Mouse (Mus musculus): ENCODE data around the gene Clmn. TPM values are rescaled to one million over a fixed set of nuclear protein-coding genes. Genes with fewer than 3 reads are reported as not detected.

Clmn gene
- total and polyA plus RNA-seq, 2 experiments from 2014 or later, result 0.31 TPM

GRCm38 (mm10) chr12:104827721-104828120, 37.2 kb downstream of the Clmn start:
- Histone ChIP-seq H3K27ac (ENCODE audit: low read depth) (no peak overlapping the region), H3K9me3 (replicated peaks; ENCODE audit: control insufficient read depth, low read length) (no peaks in the 10 kb centered on the region), H3K4me2 (ENCODE audit: low read depth, low read length) (no peak overlapping the region), H3K36me3 (replicated peaks; ENCODE audit: control insufficient read depth, insufficient read depth, low read length) (no peaks in the 10 kb centered on the region), H3K4me1 (ENCODE audit: control insufficient read depth, insufficient read depth) (peaks cover 28% of the 10 kb centered on the region), H3K27me3 (ENCODE audit: control insufficient read depth, insufficient read depth, low read length) (no peaks in the 10 kb centered on the region), H3K4me3 (ENCODE audit: low read depth, low read length) (no peak overlapping the region), H3K9ac (replicated peaks; ENCODE audit: low read depth, low read length) (no peak overlapping the region)
- TF ChIP-seq EP300 (IDR thresholded peaks at IDR 0.05; ENCODE audit: low read depth) (no peak), CTCF (IDR thresholded peaks at IDR 0.05; ENCODE audit: low read depth) (no peak)
- DNase-seq (ENCODE audit: low spot score) (no peak), ATAC-seq (ENCODE audit: insufficient read depth, low read depth) (no peak)
- 55% methylated on average over 6 of the region's 6 CpGs for WGBS

- Histone ChIP-seq H3K27ac (ENCODE audit: low read depth) (0 out of 2 replicates have a peak overlapping the region, but pooled peaks have one; percentile 9), H3K4me1 (ENCODE audit: control insufficient read depth, insufficient read depth) (peaks cover 28% of the 10 kb centered on the region), H3K27me3 (ENCODE audit: control insufficient read depth, insufficient read depth, low read length) (no peaks in the 10 kb centered on the region), H3K4me3 (ENCODE audit: low read depth, low read length) (no peak overlapping the region), H3K36me3 (replicated peaks; ENCODE audit: control insufficient read depth, insufficient read depth, low read length) (no peaks in the 10 kb centered on the region), H3K9me3 (replicated peaks; ENCODE audit: control insufficient read depth, low read length) (no peaks in the 10 kb centered on the region), H3K9ac (replicated peaks; ENCODE audit: low read depth, low read length) (no peak overlapping the region), H3K4me2 (ENCODE audit: low read depth, low read length) (no peak overlapping the region)
- DNase-seq (ENCODE audit: low spot score), result no peak
- WGBS, result 21% methylated on average over 6 of the region's 6 CpGs
- peak; percentile 7 for ATAC-seq (ENCODE audit: insufficient read depth, low read depth)
- no peak for TF ChIP-seq CTCF (IDR thresholded peaks at IDR 0.05; ENCODE audit: low read depth)
- TF ChIP-seq EP300 (IDR thresholded peaks at IDR 0.05; ENCODE audit: low read depth), result no peak
Observed at GRCm38 (mm10) chr12:104824907-104825267, 40.0 kb downstream of the Clmn start.

- 44% methylated on average over 12 of the region's 12 CpGs for WGBS
- Histone ChIP-seq H3K27ac (ENCODE audit: low read depth) (peak overlapping the region; percentile 22), H3K36me3 (replicated peaks; ENCODE audit: control insufficient read depth, insufficient read depth, low read length) (no peaks in the 10 kb centered on the region), H3K4me2 (ENCODE audit: low read depth, low read length) (no peak overlapping the region), H3K9ac (replicated peaks; ENCODE audit: low read depth, low read length) (no peak overlapping the region), H3K27me3 (ENCODE audit: control insufficient read depth, insufficient read depth, low read length) (no peaks in the 10 kb centered on the region), H3K4me3 (ENCODE audit: low read depth, low read length) (no peak overlapping the region), H3K4me1 (ENCODE audit: control insufficient read depth, insufficient read depth) (peaks cover 28% of the 10 kb centered on the region), H3K9me3 (replicated peaks; ENCODE audit: control insufficient read depth, low read length) (no peaks in the 10 kb centered on the region)
- DNase-seq (ENCODE audit: low spot score), result peak; percentile 87
- ATAC-seq (ENCODE audit: insufficient read depth, low read depth), result peak; percentile 89
- no peak for TF ChIP-seq CTCF (IDR thresholded peaks at IDR 0.05; ENCODE audit: low read depth)
- TF ChIP-seq EP300 (IDR thresholded peaks at IDR 0.05; ENCODE audit: low read depth), result peak; percentile 40; the same call in 1 of the 2 replicates
Observed at GRCm38 (mm10) chr12:104824244-104824906, 40.5 kb downstream of the Clmn start.

- DNase-seq (ENCODE audit: low spot score) (no peak), ATAC-seq (ENCODE audit: insufficient read depth, low read depth) (no peak)
- no peaks in the 10 kb centered on the region for H3K36me3 ChIP-seq (replicated peaks; ENCODE audit: control insufficient read depth, insufficient read depth, low read length)
- H3K9me3 ChIP-seq (replicated peaks; ENCODE audit: control insufficient read depth, low read length), result no peaks in the 10 kb centered on the region
- H3K9ac ChIP-seq (replicated peaks; ENCODE audit: low read depth, low read length), result no peak overlapping the region
- TF ChIP-seq EP300 (IDR thresholded peaks at IDR 0.05; ENCODE audit: low read depth) (no peak), CTCF (IDR thresholded peaks at IDR 0.05; ENCODE audit: low read depth) (no peak)
- H3K4me1 ChIP-seq (ENCODE audit: control insufficient read depth, insufficient read depth), result peaks cover 33% of the 10 kb centered on the region
- no peak overlapping the region for H3K4me3 ChIP-seq (ENCODE audit: low read depth, low read length)
- H3K4me2 ChIP-seq (ENCODE audit: low read depth, low read length), result no peak overlapping the region
- H3K27me3 ChIP-seq (ENCODE audit: control insufficient read depth, insufficient read depth, low read length), result no peaks in the 10 kb centered on the region
- H3K27ac ChIP-seq (ENCODE audit: low read depth), result no peak overlapping the region
- 77% methylated on average over 7 of the region's 7 CpGs for WGBS
Observed at GRCm38 (mm10) chr12:104823722-104824121, 41.2 kb downstream of the Clmn start.

- Histone ChIP-seq H3K4me2 (ENCODE audit: low read depth, low read length) (no peak overlapping the region), H3K4me1 (ENCODE audit: control insufficient read depth, insufficient read depth) (peaks cover 39% of the 10 kb centered on the region)
- no peak for ATAC-seq (ENCODE audit: insufficient read depth, low read depth)
Observed at GRCm38 (mm10) chr12:104822838-104823599, 41.9 kb downstream of the Clmn start.

More at GRCm38 (mm10) chr12:104822838-104823599, 41.9 kb downstream of the Clmn start:
- Histone ChIP-seq H3K9me3 (replicated peaks; ENCODE audit: control insufficient read depth, low read length) (no peaks in the 10 kb centered on the region), H3K27me3 (ENCODE audit: control insufficient read depth, insufficient read depth, low read length) (no peaks in the 10 kb centered on the region), H3K9ac (replicated peaks; ENCODE audit: low read depth, low read length) (no peak overlapping the region), H3K27ac (ENCODE audit: low read depth) (no peak overlapping the region), H3K4me3 (ENCODE audit: low read depth, low read length) (no peak overlapping the region), H3K36me3 (replicated peaks; ENCODE audit: control insufficient read depth, insufficient read depth, low read length) (no peaks in the 10 kb centered on the region)
- 82% methylated on average over 10 of the region's 10 CpGs for WGBS
- TF ChIP-seq EP300 (IDR thresholded peaks at IDR 0.05; ENCODE audit: low read depth) (no peak), CTCF (IDR thresholded peaks at IDR 0.05; ENCODE audit: low read depth) (peak; percentile 13; the same call in 1 of the 2 replicates)
- DNase-seq (ENCODE audit: low spot score), result no peak

All from heart, postnatal 0 days (tissue).